Mouse (Mus musculus) testis, adult 2 months (tissue): ENCODE results near the gene Pstpip1.

Experiments used
- CTCF ChIP-seq: fragments of 200-500 bp; IDR thresholded peaks from 2 replicates; pipeline ENCODE4 v1.5.1; 2012; ENCODE audit warnings: low read depth, mild to moderate bottlenecking, inconsistent platforms, low read length, moderate library complexity; ENCODE audit not compliant: control insufficient read depth, insufficient read depth, insufficient replicate concordance
- POLR2A ChIP-seq: fragments of 200-500 bp; IDR thresholded peaks from 2 replicates; pipeline ENCODE4 v1.6.1; 2012; ENCODE audit warnings: low read depth, mild to moderate bottlenecking, inconsistent platforms, low read length, moderate library complexity; ENCODE audit not compliant: control insufficient read depth

- no peak for TF ChIP-seq POLR2A
- no peak for TF ChIP-seq CTCF
These were observed 14.9 kb upstream of the Pstpip1 start for GRCm38 (mm10) chr9:56074863-56075262.
